Mouse (Mus musculus) spleen, postnatal 14 days (tissue): ENCODE data around the gene Mthfd2.
A peak's percentile ranks its signal among the peaks of the same experiment; 100 is the strongest.

ENCODE experiments used
- DNase-seq, 2 experiments: peaks; one replicate each; pipeline ENCODE4 v3.0.0; 2021 to 2022; ENCODE audit warnings: low spot score in 2 of 2

The Mthfd2 gene

DNA sequence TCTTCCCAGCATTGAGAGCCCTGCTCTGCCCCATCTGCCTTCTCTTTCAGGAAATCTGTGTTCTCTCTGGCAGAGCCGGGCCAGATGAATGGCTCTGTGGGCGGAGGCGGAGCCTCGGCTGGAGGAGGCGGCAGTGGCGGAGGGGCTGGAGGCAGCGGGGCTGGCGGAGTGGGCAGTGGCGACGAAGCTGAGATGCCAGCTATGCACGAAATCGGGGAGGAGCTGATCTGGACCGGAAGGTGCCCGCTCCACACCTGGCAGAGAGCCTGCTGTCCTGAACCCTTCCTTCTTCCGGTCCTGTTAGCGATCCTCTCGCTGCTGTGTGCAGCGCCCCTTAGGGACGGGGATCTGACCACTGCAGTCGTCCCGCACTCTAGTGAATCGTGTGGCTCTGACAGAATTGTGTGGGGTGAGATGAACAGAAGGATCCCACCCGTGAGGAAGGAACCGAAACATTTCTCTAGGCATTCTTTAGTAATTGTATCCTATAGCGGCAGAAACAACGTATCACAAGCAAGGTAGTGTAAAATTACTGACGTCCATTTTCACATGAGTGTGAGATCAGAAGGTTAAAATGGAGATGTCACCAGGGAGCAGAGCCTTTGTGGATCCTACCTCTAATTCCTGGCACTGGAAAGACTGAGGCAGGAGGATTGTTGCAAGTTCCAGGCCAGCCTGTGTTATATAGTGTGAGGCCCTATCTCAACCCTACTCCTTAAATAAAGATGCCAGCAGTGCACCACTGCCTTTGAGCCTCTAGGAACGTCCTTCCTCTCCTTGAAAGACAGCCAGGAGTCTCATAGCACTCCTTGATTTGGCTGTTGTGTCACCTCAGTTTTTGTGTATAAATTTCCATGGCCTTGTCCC lies 57.3 kb downstream of the Mthfd2 start:
- DNase-seq, result peak; percentile 19 to 34

DNA sequence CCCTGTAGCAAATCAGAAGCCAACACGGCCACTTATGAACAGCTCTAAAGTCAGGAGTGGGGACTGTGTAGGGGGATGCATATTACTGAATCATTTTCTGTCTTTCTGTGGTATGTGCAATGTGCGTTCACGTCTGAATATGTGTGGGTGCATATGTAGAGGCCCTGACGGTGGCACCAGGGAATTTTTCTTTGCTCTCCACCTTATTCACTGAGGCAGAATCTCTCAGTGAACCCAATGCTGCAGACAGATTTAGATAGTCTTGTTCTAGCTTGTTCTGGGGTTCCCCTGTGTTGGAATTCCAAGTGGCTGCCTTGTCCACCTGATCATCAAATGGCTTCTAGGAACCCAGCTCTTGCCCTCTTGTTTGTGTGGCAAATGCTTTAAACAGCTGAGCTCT lies 58.1 kb downstream of the Mthfd2 start:
- no peak for DNase-seq

DNA sequence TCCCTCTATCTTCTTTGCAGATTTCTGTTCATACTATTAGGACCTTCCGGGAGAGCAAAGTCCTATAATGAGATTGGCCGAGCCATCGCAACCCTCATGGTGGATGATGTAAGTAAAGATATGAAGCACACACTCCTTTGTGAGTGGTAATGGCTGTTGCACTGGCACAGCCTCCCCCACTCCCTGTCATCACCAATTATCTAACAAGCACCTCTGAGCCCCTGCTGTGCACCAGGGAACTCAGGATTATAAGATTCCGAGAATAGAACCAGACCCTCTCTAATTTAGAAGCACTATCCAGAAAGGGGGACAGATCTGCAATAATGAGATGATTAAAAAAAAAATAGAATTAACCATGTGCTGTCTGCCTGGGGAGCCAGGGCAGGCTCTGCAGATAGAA lies 60.1 kb downstream of the Mthfd2 start:
- no peak for DNase-seq

DNA sequence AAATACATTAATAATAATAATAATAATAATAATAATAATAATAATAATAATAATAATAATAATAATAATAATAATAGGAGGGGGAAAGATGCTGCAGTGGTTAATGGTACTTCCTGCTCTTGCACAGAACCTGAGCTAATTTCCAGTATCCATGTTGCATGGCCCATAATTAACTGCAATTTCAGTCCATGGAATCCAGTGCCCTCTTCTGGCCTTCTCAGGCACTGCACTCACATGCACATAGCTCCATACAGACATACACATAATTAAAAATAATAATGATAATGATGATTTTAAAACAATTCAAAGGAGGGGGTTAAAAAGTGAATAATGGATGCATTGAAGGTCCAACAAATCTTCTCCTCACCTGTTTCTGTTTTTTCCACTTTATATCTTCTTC lies 60.5 kb downstream of the Mthfd2 start:
- DNase-seq, result no peak

DNA sequence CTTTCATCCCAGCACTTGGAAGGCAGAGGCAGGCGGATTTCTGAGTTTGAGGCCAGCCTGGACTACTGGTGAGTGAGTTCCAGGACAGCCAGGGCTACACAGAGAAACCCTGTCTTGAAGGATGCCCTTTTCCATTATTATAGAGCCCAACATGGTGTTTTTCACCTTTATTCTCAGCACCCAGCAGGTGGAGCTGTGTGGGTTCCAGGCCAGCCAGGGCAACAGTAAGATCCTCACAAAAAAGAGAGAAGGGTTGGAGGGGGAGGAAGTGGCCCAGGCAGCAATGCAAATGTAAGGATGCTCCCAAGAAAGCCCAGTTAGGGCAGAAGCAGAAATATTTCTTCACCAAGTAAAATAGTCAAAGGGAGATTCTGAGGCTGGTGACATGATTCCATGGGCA lies 61.2 kb downstream of the Mthfd2 start:
- no peak for DNase-seq
